Comparison of ENCODE assay signal across 8 mouse cellular contexts in genomic region chr11:119023616-119023980, GRCm38 (mm10). TPM values are rescaled to one million over a fixed set of nuclear protein-coding genes. Genes with fewer than 3 reads are reported as not detected.
DNase-seq lines count a peak whose midpoint lies in the region; ATAC-seq and TF ChIP-seq lines count a peak whose summit lies in the region.

No protein-coding gene starts in this region.

- 1% methylated on average over 15 of the region's 15 CpGs for WGBS in kidney, embryonic 14.5 days
- WGBS in forebrain, embryonic 12.5 days: under 1% methylated on average over 15 of the region's 15 CpGs
- WGBS in liver, embryonic 11.5 days: 2% methylated on average over 15 of the region's 15 CpGs
- 2% methylated on average over 15 of the region's 15 CpGs for WGBS in stomach, embryonic 14.5 days

- no peak for DNase-seq in kidney, adult 9 months
- no peak for DNase-seq in G1E (ENCODE audit: low spot score)
- no peak for DNase-seq in liver, embryonic 11.5 days (ENCODE audit: low spot score)
- no peak for DNase-seq in ovary, postnatal 14 days (ENCODE audit: low spot score)
- DNase-seq in layer of hippocampus, adult 18-20 months (ENCODE audit: low spot score in 2 of 2): no peak

- peak overlapping the region; percentile 91 for H3K4me2 ChIP-seq in kidney, embryonic 14.5 days (replicated peaks; ENCODE audit: low read depth, low read length)
- H3K4me2 ChIP-seq in forebrain, embryonic 12.5 days: peak overlapping the region; percentile 94
- peak overlapping the region; percentile 85 for H3K4me2 ChIP-seq in liver, embryonic 11.5 days
- H3K4me2 ChIP-seq in stomach, embryonic 14.5 days (replicated peaks; ENCODE audit: low read depth, low read length): peak overlapping the region; percentile 78

- no peak; the same call in 1 of the 2 replicates for ATAC-seq in kidney, embryonic 14.5 days (ENCODE audit: low FRiP score, low TSS enrichment)
- no peak for ATAC-seq in G1E (ENCODE audit: extremely low read depth, insufficient number of reproducible peaks, low FRiP score, poor library complexity, severe bottlenecking)
- peak; percentile 17 for ATAC-seq in forebrain, embryonic 12.5 days (ENCODE audit: low FRiP score)
- ATAC-seq in liver, embryonic 11.5 days (replicated peaks; ENCODE audit: low FRiP score): 0 out of 2 replicates have a peak, but pooled peaks have one; percentile 7
- no peak for ATAC-seq in stomach, embryonic 14.5 days (ENCODE audit: insufficient number of reproducible peaks, insufficient read depth, low FRiP score, low read depth)

- peak overlapping the region; percentile 94 for H3K27ac ChIP-seq in kidney, embryonic 14.5 days (ENCODE audit: low read depth, low read length)
- H3K27ac ChIP-seq in forebrain, embryonic 12.5 days: peak overlapping the region; percentile 97
- H3K27ac ChIP-seq in liver, embryonic 11.5 days (ENCODE audit: low read depth, low read length): peak overlapping the region; percentile 57; the same call in 1 of the 2 replicates
- peak overlapping the region; percentile 89 for H3K27ac ChIP-seq in stomach, embryonic 14.5 days (ENCODE audit: low read length)

- peak overlapping the region; percentile 94 for H3K4me3 ChIP-seq in kidney, embryonic 14.5 days (ENCODE audit: low read length)
- H3K4me3 ChIP-seq in G1E (ENCODE audit: low read depth, low read length): peak overlapping the region; percentile 9; the same call in 1 of the 2 replicates
- H3K4me3 ChIP-seq in forebrain, embryonic 12.5 days (replicated peaks): peak overlapping the region; percentile 95
- H3K4me3 ChIP-seq in liver, embryonic 11.5 days (ENCODE audit: low read depth, low read length): peak overlapping the region; percentile 82
- H3K4me3 ChIP-seq in stomach, embryonic 14.5 days (ENCODE audit: low read depth, low read length): peak overlapping the region; percentile 92

- H3K4me1 ChIP-seq in kidney, embryonic 14.5 days (ENCODE audit: control insufficient read depth, insufficient read depth, low read length): peaks cover 34% of the 10 kb centered on the region
- no peaks in the 10 kb centered on the region for H3K4me1 ChIP-seq in G1E (ENCODE audit: insufficient read depth, low read depth, low read length)
- H3K4me1 ChIP-seq in forebrain, embryonic 12.5 days: peaks cover 49% of the 10 kb centered on the region
- H3K4me1 ChIP-seq in liver, embryonic 11.5 days (replicated peaks; ENCODE audit: control insufficient read depth, insufficient read depth, low read length): peaks cover 11% of the 10 kb centered on the region
- peaks cover 35% of the 10 kb centered on the region for H3K4me1 ChIP-seq in stomach, embryonic 14.5 days (ENCODE audit: control insufficient read depth, insufficient read depth, low read length)

- no peak for TF ChIP-seq CTCF in G1E (IDR thresholded peaks at IDR 0.05; ENCODE audit: low read depth, low read length)

- H3K9me3 ChIP-seq in kidney, embryonic 14.5 days (ENCODE audit: control insufficient read depth, low read length): no peaks in the 10 kb centered on the region
- peaks cover 93% of the 10 kb centered on the region for H3K9me3 ChIP-seq in G1E (replicated peaks)
- H3K9me3 ChIP-seq in forebrain, embryonic 12.5 days: no peaks in the 10 kb centered on the region
- no peaks in the 10 kb centered on the region for H3K9me3 ChIP-seq in liver, embryonic 11.5 days (ENCODE audit: control insufficient read depth, low read length)
- no peaks in the 10 kb centered on the region for H3K9me3 ChIP-seq in stomach, embryonic 14.5 days (ENCODE audit: control insufficient read depth, low read depth, low read length)

- H3K27me3 ChIP-seq in kidney, embryonic 14.5 days (ENCODE audit: control insufficient read depth, insufficient read depth, low read length): no peaks in the 10 kb centered on the region; the same call in 1 of the 2 replicates
- H3K27me3 ChIP-seq in G1E (ENCODE audit: insufficient read depth, low read length): no peaks in the 10 kb centered on the region
- peaks cover 30% of the 10 kb centered on the region for H3K27me3 ChIP-seq in forebrain, embryonic 12.5 days
- H3K27me3 ChIP-seq in liver, embryonic 11.5 days (replicated peaks; ENCODE audit: control insufficient read depth, insufficient read depth, low read length): peaks cover 41% of the 10 kb centered on the region
- H3K27me3 ChIP-seq in stomach, embryonic 14.5 days (ENCODE audit: control insufficient read depth, insufficient read depth, low read length): no peaks in the 10 kb centered on the region

- peak overlapping the region; percentile 91 for H3K9ac ChIP-seq in kidney, embryonic 14.5 days (ENCODE audit: low read depth, low read length)
- H3K9ac ChIP-seq in forebrain, embryonic 12.5 days: peak overlapping the region; percentile 98
- H3K9ac ChIP-seq in liver, embryonic 11.5 days (ENCODE audit: low read depth, low read length): peak overlapping the region; percentile 81
- peak overlapping the region; percentile 75 for H3K9ac ChIP-seq in stomach, embryonic 14.5 days (replicated peaks; ENCODE audit: low read depth, low read length)

- peaks cover 26% of the 10 kb centered on the region for H3K36me3 ChIP-seq in kidney, embryonic 14.5 days (ENCODE audit: control insufficient read depth, insufficient read depth, low read length)
- no peaks in the 10 kb centered on the region for H3K36me3 ChIP-seq in G1E (replicated peaks)
- peaks cover 42% of the 10 kb centered on the region for H3K36me3 ChIP-seq in forebrain, embryonic 12.5 days (replicated peaks)
- peaks cover 14% of the 10 kb centered on the region for H3K36me3 ChIP-seq in liver, embryonic 11.5 days (ENCODE audit: control insufficient read depth, insufficient read depth, low read length)
- H3K36me3 ChIP-seq in stomach, embryonic 14.5 days (ENCODE audit: control insufficient read depth, insufficient read depth, low read length): peaks cover 24% of the 10 kb centered on the region

RNA-seq across cellular contexts. Expression of gene Cbx2, which starts 0.8 kb away (rescaled TPM):
- polyA plus RNA-seq in kidney, embryonic 14.5 days (2014; fragmentation: Nextera tagmentation; extraction: Ambion mirVana): 19.9 and 38.2 TPM in 2 replicates
- not detected in 2 replicates for total RNA-seq in G1E (2014; fragmentation: Nextera tagmentation)
- 0.11 and 0.12 TPM in 2 replicates for total RNA-seq in G1E (2017)
- polyA plus RNA-seq in G1E (2012): not detected in 2 replicates
- polyA plus RNA-seq in forebrain, embryonic 12.5 days (2016; fragmentation: Nextera tagmentation; extraction: Ambion mirVana): 84.2 and 89.3 TPM in 2 replicates
- 22.1 and 22.2 TPM in 2 replicates for polyA plus RNA-seq in liver, embryonic 11.5 days (2014; fragmentation: Nextera tagmentation; extraction: Ambion mirVana)
- 24.9 and 25.9 TPM in 2 replicates for polyA plus RNA-seq in stomach, embryonic 14.5 days (2014; fragmentation: Nextera tagmentation; extraction: Ambion mirVana)
- 1 to 10 TPM; 2.5 to 2.9 TPM for total RNA-seq in layer of hippocampus, adult 18-20 months (2021)

RNA-seq across cellular contexts. Expression of gene Cbx8, which starts 17.2 kb away (rescaled TPM):
- 7.8 and 10.9 TPM in 2 replicates for polyA plus RNA-seq in kidney, embryonic 14.5 days (2014; fragmentation: Nextera tagmentation; extraction: Ambion mirVana)
- total RNA-seq in G1E (2014; fragmentation: Nextera tagmentation) (not detected in 2 replicates), G1E (2017) (not detected in 2 replicates)
- not detected in 2 replicates for polyA plus RNA-seq in G1E (2012)
- 11.5 and 11.7 TPM in 2 replicates for polyA plus RNA-seq in forebrain, embryonic 12.5 days (2016; fragmentation: Nextera tagmentation; extraction: Ambion mirVana)
- polyA plus RNA-seq in liver, embryonic 11.5 days (2014; fragmentation: Nextera tagmentation; extraction: Ambion mirVana): 6.5 and 7.1 TPM in 2 replicates
- 6.2 and 8.5 TPM in 2 replicates for polyA plus RNA-seq in stomach, embryonic 14.5 days (2014; fragmentation: Nextera tagmentation; extraction: Ambion mirVana)
- total RNA-seq in layer of hippocampus, adult 18-20 months (2021): 10 to 100 TPM in 1 of 2 experiments, 1 to 10 TPM in 1; 8.7 to 10.9 TPM

RNA-seq across cellular contexts. Expression of gene Enpp7, which starts 35.6 kb away (rescaled TPM):
- polyA plus RNA-seq in kidney, embryonic 14.5 days (2014; fragmentation: Nextera tagmentation; extraction: Ambion mirVana): not detected in 2 replicates
- total RNA-seq in G1E (2014; fragmentation: Nextera tagmentation) (not detected in 2 replicates), G1E (2017) (0.29 TPM in 1 of 2 replicates, not detected in the other)
- not detected in 2 replicates for polyA plus RNA-seq in G1E (2012)
- polyA plus RNA-seq in forebrain, embryonic 12.5 days (2016; fragmentation: Nextera tagmentation; extraction: Ambion mirVana): not detected in 2 replicates
- polyA plus RNA-seq in liver, embryonic 11.5 days (2014; fragmentation: Nextera tagmentation; extraction: Ambion mirVana): not detected in 2 replicates
- polyA plus RNA-seq in stomach, embryonic 14.5 days (2014; fragmentation: Nextera tagmentation; extraction: Ambion mirVana): not detected in 2 replicates
- not detected for total RNA-seq in layer of hippocampus, adult 18-20 months (2021)

Comparison
In these comparisons a context has a peak if more than half of its experiments do, and no peak if none do; other contexts are left out.
1. ATAC-seq: peak in forebrain, embryonic 12.5 days (single experiment) and liver, embryonic 11.5 days (single experiment); none in kidney, embryonic 14.5 days (single experiment), G1E (single experiment) and stomach, embryonic 14.5 days (single experiment).
2. H3K4me3 ChIP-seq: peak in every context shown above with its lines; median percentile 95 in forebrain, embryonic 12.5 days; 94 in kidney, embryonic 14.5 days; 92 in stomach, embryonic 14.5 days; 82 in liver, embryonic 11.5 days; 9 in G1E.
3. RNA of gene Cbx2, which starts 0.8 kb away (polyA plus RNA-seq): 84.2 to 89.3 TPM in forebrain, embryonic 12.5 days, 19.9 to 38.2 TPM in kidney, embryonic 14.5 days, 24.9 to 25.9 TPM in stomach, embryonic 14.5 days and 22.1 to 22.2 TPM in liver, embryonic 11.5 days; not detected in G1E; every median in the first group is over 10 times any median in the second.
4. Peak in every context shown above with its lines, with median percentiles within 50 percentile points of each other: H3K27ac ChIP-seq, H3K4me2 ChIP-seq and H3K9ac ChIP-seq.